Mouse (Mus musculus) heart, adult 18-20 months (tissue): ENCODE data around the gene Klf13. TPM values are rescaled to one million over a fixed set of nuclear protein-coding genes. Genes with fewer than 3 reads are reported as not detected.

ENCODE experiments used
- DNase-seq, 2 experiments: peaks; one replicate each; pipeline ENCODE4 v3.0.0; 2021 to 2022; ENCODE audit warnings: mixed read lengths in 1 of 2
- total RNA-seq, 2 experiments: library from RNA; stranded (reverse); gene quantifications; 2 replicates each; pipeline ENCODE4 v1.2.3; 2021

Klf13 gene
- total RNA-seq, 2 experiments from 2014 or later = 42.9 to 59.3 TPM

DNA sequence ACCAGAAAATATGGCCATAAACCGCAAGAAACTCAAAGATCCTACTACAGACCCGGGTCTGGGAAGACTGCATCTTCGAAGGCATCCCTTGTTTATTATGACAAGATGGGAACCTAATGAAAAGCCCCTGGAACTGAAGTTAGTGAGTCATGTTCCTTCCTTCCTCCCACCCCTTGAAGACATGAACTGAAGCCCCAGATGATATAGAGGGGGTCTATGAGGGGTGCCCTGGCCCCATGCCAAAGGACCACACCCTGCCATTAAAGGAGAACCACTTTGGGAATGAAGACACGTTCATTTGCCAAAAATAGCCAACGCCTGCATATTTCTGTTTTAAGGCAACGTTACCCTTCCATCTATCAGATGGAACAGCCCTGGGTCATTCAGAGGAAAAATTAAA, 50.0 kb downstream of the Klf13 start:
- peak; percentile 31 for DNase-seq

DNA sequence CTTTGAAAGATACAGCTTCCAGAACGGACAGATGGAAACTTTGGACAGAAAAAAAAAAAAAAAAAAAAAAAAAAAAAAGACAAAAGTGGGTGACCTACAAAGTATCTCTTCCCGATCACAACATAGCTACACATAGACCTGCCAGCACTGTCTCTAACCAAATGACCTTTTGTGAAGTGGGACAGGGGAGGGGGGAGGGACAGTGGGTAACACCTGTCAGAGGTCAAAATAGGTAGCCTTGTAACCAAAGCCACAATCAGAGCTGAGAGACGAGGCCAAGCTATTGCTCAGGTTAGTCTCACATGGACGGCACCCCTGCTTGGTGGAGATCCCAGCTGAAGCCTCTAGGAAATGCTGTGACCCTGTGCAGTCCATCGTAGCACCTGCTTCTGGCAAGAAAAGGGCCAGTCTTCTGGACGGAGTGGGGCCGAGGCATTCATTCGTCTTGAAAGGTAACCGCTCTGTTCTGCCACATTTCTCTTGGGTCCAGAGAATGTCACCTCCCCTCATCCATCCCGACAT, 51.1 kb downstream of the Klf13 start:
- DNase-seq = peak in 1 of 2 experiments; percentile 10

DNA sequence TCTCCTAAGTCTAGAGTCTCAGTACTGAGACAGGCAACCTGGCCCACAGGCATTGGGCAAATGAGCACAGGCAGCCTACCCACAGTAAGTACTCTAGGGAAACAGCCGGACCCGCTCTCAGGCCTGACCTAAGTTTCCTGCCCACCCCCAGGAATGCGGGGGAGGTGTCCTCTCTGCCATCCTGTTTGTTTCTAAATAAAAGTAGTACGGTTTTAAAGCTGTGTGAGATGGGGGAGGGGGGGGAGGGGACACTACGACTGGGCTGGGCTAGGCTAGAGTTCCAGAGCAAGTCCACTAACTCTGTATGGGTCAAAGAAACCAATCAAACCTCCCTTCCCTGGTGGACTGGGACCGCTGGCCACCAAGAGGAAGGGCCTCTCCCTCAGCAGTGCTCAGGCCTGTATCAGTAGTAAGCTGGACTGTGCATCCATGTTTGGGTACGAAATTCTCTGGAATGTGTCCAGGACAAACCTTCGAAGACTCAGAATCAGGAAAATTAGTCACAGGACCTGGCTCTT, 51.6 kb downstream of the Klf13 start:
- DNase-seq = peak; percentile 70 to 85

DNA sequence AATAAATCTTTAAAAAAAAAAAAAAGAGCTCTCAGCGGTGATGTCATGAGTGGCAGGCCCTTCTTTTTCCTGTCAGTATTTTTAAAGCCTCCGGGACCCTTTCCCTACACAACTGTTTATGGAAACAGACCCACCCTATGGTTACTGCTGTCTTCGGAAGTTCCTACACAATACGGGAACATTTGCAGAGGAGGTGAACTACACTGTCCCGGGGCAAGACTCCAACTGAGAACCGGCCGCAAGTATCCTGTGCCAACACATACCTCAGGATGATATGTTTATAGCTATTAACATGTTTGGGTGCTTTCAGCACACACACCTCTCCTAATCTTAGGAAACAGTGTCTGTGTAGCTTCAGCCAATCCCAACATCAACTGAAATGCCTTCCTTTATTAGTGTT, 53.7 kb downstream of the Klf13 start:
- no peak for DNase-seq

DNA sequence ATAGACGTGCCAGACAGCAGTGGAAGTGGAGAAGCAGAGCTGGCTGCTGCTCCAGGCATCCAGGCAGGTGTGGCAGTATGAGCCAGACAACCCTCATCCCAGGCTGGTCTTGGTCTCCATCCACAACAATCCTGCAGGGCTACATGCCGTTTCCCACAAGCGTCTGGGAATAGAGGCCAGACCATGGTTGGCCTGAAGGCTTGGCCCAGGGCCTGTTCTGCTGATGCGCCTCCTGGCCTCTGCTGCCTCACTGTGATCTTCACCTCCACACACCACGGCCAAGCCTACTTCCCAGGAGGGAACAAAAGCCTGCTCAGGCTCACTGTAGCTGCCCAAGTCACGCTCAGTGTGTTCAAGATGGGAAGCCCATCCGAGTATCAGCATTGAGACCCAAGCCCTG, 56.0 kb downstream of the Klf13 start:
- peak in 1 of 2 experiments; percentile 17 for DNase-seq

DNA sequence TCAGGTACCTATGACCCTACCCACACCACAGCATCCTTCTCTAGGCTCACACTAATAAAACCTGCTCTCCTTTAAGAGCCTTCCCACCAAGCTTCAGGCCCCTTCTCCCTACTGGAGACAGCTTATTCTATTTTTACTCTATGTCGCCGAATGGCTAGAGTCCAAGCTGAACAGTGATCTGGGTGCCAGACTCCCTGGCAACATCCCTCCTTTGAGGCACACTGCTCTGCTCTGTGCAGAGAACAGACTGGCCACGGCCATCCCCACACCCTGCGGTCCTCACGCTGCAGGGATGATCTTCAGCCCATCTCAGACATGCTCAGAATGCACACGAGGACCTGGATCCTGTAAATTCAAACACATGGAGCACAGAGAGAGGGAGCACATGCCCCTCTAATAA, 59.1 kb downstream of the Klf13 start:
- DNase-seq = peak; percentile 65 to 66

DNA sequence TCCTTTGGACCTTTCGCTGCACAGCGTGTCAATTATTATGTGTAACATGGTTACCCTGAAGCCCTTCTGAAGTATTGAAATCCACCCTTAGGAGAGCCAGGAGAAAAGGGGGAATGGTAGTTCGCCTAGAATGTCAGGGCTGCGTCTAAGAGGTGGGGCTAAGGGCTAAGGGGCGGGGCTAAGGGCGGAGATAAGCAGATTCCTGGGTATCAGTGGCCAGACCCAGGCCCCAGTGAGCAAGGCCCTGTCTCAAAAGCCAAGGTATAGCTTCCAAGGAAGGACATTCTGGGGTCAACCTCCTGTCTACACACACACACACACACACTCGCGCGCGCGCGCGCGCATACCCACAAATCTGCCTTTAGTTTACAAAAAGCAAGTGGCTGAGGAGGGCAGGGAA, 61.1 kb downstream of the Klf13 start:
- DNase-seq = no peak

DNA sequence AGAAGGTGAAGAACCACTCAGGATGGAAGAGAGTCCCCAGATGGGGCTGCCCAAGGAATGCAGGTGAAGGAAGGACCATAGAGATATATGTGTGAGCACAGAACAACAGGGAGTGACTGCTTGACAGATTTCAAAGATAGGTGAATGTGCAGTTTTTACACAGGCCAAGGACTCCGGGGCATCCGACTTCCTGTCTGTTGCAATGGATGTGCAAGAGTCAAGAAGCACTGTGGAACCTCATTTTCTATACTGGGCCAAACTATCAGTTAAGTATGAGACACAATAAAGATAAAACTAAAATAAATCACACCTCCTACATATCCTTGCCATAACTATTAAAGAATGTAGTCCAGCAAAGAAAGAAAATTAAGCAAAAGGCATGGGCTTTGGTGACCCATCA, 62.1 kb downstream of the Klf13 start:
- no peak for DNase-seq

DNA sequence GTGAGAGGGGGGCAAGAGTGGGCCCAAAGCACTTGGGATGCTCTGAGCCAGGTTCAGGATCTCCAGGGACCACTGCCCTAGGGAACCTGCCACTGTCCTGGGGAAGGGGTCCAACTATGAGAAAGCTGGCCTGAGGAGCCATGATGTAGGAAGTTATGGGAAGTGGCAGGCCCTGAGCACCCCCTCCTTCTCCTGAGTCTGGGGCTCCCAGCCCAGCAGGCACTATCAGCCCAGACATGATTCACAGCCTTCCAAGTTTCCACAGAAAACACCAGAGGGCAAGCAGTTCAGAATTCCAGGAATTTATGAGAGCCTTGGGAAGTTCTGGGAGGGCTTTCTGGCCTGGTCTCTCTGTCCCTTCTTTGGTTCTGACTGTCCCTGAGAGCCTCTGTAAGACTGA, 63.0 kb downstream of the Klf13 start:
- DNase-seq = no peak

DNA sequence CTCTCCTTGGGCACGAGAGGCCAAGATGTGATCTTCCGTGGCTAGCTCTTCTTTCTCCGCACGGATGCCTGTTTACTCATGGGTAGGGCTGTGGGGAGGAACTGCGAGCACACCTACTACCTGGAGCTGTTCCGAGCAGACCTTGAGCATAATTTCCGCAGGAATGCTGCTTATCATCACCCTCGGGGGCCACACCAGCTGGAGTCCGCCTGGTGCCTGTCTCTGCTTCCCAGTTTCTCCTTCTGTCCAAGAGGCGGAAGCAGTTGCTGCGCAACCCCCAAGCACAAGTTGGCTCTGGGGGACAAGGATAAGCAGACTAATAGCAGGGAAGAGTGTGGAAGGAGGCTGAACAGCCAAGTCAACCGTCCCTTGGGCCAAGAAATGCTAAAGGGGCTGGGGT, 64.8 kb downstream of the Klf13 start:
- DNase-seq = peak; percentile 62 to 72

GRCm38 (mm10) chr7:63871698-63872097, 67.0 kb downstream of the Klf13 start:
- DNase-seq = no peak

DNA sequence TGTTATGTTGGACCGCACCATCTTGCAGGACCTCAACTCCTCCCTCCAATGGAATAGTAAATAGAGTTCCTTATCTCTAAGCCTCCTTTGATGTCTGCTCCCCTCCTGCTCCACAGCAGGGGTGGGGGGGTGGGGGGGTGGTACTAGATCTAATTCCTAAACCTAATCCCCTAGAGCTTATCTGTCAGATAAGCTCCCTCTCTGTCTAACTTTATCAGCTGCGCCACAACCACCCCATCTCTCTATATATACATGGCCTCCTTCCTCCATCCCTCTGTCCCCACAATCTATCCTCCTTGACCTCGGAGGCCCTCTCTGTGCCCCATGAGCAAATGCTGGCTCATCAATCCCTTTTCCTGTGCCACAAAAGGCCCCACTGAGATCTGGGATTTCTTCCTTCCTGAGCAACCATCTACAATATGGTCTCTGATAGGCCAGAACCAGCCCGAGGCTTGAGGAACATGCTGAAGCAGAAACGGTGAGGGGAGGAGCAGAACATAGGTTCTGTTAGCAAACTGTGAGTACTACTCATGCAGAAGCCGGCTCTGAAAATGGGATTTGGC, 70.3 kb downstream of the Klf13 start:
- DNase-seq = no peak

- DNase-seq = no peak
Observed at GRCm38 (mm10) chr7:63865911-63866310, 72.8 kb downstream of the Klf13 start.

DNA sequence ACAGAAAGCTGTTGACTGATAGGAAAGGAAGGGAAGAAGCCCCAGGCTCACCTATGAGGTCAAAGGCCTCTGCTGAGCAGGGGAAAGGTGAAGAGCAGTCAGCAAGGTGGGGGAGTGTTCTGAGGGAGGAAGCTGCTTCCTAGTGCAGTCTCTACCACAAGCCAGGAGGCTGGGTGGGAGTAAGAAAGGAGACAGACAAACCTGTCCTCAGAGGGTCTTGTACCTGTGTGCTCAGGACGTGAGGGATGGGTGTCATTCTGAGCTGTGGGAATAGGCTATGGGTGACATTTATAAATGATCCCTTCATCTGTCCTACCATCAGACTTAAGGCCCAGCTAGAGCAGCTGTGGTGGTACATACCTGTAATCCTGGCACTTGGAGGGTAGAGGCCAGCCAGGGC, 75.7 kb downstream of the Klf13 start:
- DNase-seq = no peak

DNA sequence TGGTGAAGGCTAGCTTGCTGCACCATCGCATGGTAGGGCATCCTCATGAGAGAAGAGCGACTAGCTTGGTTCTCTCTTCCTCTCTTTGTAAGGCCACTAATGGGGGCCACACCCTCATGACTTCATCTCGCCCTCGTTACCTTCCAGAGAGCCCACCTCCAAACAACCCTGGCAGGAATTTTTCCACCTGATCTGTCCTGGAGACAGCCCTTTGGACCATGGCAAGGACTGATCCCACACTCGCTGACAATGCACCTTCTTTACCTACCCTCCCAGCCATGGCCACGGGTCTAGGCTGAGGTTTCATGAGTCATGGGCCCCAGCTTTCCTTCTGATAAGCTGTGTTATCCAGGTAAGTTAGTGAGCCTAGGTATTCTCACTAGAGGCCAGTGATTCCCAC, 77.6 kb downstream of the Klf13 start:
- no peak for DNase-seq

DNA sequence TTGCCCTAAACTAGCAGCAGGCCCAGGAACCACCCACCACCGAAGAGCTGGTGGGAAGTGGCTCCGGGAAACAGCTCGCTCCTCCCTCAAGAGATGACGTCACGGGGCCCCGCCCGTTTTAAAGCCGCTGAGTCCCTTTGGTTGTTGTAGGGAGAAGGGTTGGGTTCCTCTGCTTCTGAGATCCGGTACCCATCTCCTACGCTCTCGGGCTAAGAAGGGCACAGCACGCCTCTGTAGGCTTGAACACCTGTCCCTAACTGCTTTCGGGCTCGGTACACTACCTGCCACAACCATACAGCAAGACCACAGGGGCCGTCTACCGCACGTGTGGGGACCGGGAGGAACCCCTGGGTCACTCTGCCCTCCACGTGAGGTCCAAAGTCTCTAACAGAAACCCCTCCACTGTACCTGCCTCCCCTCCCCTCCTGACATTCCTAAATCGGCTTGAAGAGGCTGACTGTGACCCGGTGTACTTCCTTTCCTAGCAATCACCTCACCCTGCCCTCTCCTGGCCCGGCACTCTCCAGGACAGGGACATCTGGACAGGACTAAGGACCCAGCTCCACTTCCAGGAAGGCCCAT, 80.1 kb downstream of the Klf13 start:
- DNase-seq = peak; percentile 95 to 98

DNA sequence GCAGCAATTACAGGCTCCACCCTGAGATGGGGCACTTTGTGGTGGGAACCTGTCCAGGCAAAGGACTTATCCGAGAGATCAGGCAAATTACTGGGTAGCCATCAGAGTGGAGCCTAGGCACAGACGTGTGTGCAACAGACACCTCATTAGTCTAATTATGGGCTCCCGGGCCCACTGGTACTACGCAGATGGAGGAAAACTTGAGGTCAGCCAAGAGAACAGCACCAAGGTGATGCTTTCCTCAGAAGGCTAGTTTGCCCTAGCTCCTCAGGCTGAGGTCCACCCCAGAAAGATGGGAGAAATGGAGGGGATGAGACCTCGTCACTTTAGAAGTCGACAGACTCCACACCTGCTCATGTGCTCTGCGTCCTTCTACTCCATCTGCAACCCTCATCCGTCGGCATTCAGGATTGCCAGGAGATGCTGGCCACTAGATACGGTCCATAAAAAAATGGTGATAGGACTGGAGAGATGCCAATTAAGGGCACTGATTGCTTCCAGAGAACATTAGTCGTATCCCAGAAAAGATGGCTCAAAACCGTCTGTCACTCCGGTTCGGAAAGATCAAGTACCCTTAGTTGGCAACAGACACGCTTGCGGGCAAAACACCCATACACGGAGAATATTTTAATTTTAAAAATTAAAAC, 80.8 kb downstream of the Klf13 start:
- DNase-seq = peak in 1 of 2 experiments; percentile 35

- DNase-seq = peak; percentile 86 to 94
Observed at GRCm38 (mm10) chr7:63855283-63855682, 83.4 kb downstream of the Klf13 start.

DNA sequence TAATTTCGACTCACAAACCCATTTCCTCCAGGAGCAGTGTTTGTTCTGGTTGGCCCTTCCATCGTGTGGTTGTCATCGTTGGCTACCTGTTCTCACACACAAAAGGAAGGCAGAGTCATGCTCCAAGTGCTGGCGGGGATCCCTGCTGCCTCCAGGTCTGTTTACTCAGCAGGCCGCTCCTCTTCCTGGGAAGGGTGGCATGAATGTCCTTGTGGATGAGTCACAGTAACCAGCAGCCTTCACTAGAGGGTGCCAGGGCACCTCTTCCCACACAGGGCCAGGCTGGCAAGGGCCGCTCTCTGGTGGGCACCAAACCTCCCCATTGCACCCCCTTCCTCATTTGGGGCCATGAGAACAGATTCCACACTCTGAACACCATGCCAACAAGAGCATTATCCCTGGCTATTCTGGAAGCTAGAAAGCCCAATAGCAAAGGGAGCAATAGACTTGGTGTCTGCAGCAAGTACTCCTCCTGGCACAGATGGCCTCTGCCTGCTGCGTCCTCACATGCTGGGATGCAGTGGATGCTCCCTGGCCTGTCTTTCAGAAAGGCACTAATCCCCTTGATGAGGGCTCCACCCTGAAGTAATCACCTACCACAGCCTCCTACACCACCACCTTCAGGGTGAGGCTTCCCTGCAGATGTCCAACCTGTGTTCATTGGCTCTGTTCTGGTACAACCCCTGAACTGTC, 86.7 kb downstream of the Klf13 start:
- peak; percentile 58 to 64 for DNase-seq
